Mouse (Mus musculus) cerebellum, adult 9-10 months (tissue): ENCODE results near the gene Inpp4b.

Experiments used
- DNase-seq: peaks from one replicate; pipeline ENCODE4 v3.0.0; 2022

Inpp4b gene

GRCm38 (mm10) chr8:81342236-81342998 lies at the start of gene Inpp4b:
Gene Inpp4b, plus strand, starts transcription at chr8:81342556.
- DNase-seq: peak; percentile 83

- DNase-seq: no peak
Observed at GRCm38 (mm10) chr8:81335250-81335649, 7.1 kb upstream of the Inpp4b start.

- DNase-seq: no peak
Observed at GRCm38 (mm10) chr8:81341191-81341590, 1.2 kb upstream of the Inpp4b start.

- DNase-seq: peak; percentile 94
Observed at GRCm38 (mm10) chr8:81341591-81342235, 643 bp upstream of the Inpp4b start.

- DNase-seq: no peak
Observed at GRCm38 (mm10) chr8:81342999-81343302, 595 bp downstream of the Inpp4b start.

- no peak for DNase-seq
Observed at GRCm38 (mm10) chr8:81345170-81345697, 2.9 kb downstream of the Inpp4b start.

GRCm38 (mm10) chr8:81349452-81349851 lies 7.1 kb downstream of the Inpp4b start:
- peak; percentile 71 for DNase-seq

- DNase-seq: no peak
Observed at GRCm38 (mm10) chr8:81353460-81353859, 11.1 kb downstream of the Inpp4b start.

- no peak for DNase-seq
Observed at GRCm38 (mm10) chr8:81358108-81358507, 15.8 kb downstream of the Inpp4b start.

- peak; percentile 82 for DNase-seq
Observed at GRCm38 (mm10) chr8:81360518-81360917, 18.2 kb downstream of the Inpp4b start.

GRCm38 (mm10) chr8:81361162-81361561 lies 18.8 kb downstream of the Inpp4b start:
- DNase-seq: peak; percentile 61

- no peak for DNase-seq
Observed at GRCm38 (mm10) chr8:81370607-81371006, 28.3 kb downstream of the Inpp4b start.

- DNase-seq: no peak
Observed at GRCm38 (mm10) chr8:81371844-81372243, 29.5 kb downstream of the Inpp4b start.

- no peak for DNase-seq
Observed at GRCm38 (mm10) chr8:81374877-81375475, 32.6 kb downstream of the Inpp4b start.

- DNase-seq: no peak
Observed at GRCm38 (mm10) chr8:81388953-81389352, 46.6 kb downstream of the Inpp4b start.

GRCm38 (mm10) chr8:81399071-81399470 lies 56.7 kb downstream of the Inpp4b start:
- DNase-seq: peak; percentile 41

GRCm38 (mm10) chr8:81399501-81399900 lies 57.1 kb downstream of the Inpp4b start:
- DNase-seq: no peak

GRCm38 (mm10) chr8:81412707-81413106 lies 70.4 kb downstream of the Inpp4b start:
- no peak for DNase-seq

- DNase-seq: no peak
Observed at GRCm38 (mm10) chr8:81443957-81444356, 101.6 kb downstream of the Inpp4b start.

GRCm38 (mm10) chr8:81449798-81450197 lies 107.4 kb downstream of the Inpp4b start:
- no peak for DNase-seq

GRCm38 (mm10) chr8:81452082-81452481 lies 109.7 kb downstream of the Inpp4b start:
- DNase-seq: no peak

- DNase-seq: no peak
Observed at GRCm38 (mm10) chr8:81454830-81455229, 112.5 kb downstream of the Inpp4b start.

GRCm38 (mm10) chr8:81463762-81464161 lies 121.4 kb downstream of the Inpp4b start:
- no peak for DNase-seq

GRCm38 (mm10) chr8:81466776-81467175 lies 124.4 kb downstream of the Inpp4b start:
- DNase-seq: no peak
